Mouse (Mus musculus): ENCODE data around the gene Fgfr2. TPM values are rescaled to one million over a fixed set of nuclear protein-coding genes. Genes with fewer than 3 reads are reported as not detected.
A peak's percentile ranks its signal among the peaks of the same experiment; 100 is the strongest.

The Fgfr2 gene
- polyA plus RNA-seq, 1 experiment: 12.0 TPM

DNA sequence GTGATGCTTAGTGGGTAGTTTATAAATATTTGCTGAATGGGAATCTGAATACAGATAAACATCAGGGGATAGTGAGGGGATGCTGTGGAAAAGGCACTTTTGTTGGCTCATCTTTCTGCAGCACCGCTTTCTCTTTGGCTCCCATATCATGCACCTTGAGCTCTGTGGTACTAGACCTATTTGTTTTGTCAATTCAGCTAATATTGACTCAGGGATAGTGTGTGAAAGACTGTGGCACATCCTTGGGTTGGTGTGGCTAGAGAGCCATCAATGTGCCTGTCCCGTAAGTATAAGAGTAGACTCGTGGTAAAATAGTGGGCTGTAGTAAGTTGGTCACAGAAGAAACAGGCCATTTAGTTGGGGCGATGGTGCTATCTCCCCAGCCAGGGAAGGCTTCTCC, 2335.6 kb downstream of the Fgfr2 start:
- Histone ChIP-seq H3K4me1 (ENCODE audit: control insufficient read depth, insufficient read depth, insufficient read length, low read length) (no peaks in the 10 kb centered on the region), H3K27ac (replicated peaks; ENCODE audit: low read depth, low read length) (no peak overlapping the region), H3K4me3 (ENCODE audit: insufficient read depth, low read depth, low read length) (no peak overlapping the region)

DNA sequence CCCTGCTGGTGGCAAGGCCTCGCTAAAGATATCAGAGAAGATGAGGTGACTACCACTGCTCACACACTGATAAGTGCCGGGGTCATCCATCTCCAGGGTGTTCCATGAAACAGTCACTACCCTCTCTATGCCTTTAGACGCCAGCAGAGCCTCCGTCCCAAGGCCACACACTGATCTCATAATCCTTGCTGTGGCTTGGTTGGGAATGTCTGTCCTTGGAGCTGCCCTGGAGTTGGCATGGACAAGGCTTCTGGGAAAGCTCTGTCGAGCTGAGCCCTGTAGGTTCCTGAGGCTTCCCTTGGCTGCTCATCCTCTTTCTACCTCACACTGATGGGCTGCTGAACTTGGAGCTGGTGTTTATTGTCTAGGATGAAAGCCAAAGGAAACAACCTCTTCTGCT, 2336.4 kb downstream of the Fgfr2 start:
- Histone ChIP-seq H3K4me1 (ENCODE audit: control insufficient read depth, insufficient read depth, insufficient read length, low read length) (no peaks in the 10 kb centered on the region), H3K27ac (replicated peaks; ENCODE audit: low read depth, low read length) (no peak overlapping the region), H3K4me3 (ENCODE audit: insufficient read depth, low read depth, low read length) (no peak overlapping the region)

DNA sequence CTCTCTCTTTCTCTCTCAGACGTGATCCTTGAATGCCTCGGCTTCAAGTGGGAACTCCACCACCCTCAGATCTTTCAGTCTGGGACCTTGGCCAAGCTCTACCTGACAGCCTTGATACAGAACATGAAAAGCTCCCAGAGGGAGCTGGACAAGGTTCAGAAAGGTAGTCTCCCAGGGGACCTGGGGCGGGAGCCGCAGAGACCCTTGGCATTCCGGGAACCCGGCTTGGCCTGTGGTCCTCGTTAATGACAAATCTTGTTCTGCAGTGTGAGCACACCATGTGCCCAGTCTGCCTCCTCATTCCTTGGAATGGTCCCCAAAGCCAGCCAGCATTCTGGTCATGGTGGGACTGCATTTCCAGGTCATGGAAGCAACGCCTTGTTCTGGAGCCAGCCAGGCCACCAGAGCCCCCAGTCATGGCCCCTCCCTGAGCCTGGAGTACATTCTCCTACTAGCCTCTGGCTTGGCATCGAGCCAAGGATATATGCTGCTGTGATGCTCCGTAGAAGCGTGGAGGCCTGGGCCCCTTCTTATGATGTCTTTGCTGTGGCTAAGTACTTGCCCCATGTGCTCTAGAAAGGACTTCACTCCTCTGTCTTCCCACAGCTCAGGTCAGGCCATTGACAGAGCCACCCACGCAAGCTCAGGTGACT, 2337.1 kb downstream of the Fgfr2 start:
- no peak overlapping the region for H3K4me3 ChIP-seq (ENCODE audit: insufficient read depth, low read depth, low read length)
- no peaks in the 10 kb centered on the region for H3K4me1 ChIP-seq (ENCODE audit: control insufficient read depth, insufficient read depth, insufficient read length, low read length)
- no peak overlapping the region for H3K27ac ChIP-seq (replicated peaks; ENCODE audit: low read depth, low read length)

DNA sequence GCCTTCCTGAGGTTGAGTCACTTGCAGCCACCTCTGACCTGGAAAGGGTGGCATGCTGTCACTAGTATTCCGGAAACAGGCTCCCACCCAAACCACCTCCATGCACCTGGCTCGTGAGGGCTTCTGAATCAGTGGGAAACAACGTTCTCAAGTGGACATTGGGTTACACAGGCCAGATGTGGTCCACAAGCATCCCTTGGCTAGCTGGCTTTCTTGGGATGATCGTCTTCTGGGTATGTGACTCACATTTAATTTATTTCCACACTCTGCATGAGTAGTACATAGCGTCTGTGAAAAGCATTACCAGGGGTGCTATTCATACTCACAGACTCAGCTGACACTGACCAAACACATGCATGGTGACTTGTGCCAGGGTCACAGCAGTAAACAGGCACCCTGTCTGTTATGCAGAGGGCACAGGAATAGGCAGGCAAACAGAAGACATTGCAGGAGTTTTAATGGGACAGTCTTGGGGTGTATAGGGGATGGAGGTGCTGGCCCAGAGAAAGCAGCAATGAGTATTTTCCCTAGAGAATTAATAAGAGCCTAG, 2340.6 kb downstream of the Fgfr2 start:
- Histone ChIP-seq H3K27ac (replicated peaks; ENCODE audit: low read depth, low read length) (no peak overlapping the region), H3K4me1 (ENCODE audit: control insufficient read depth, insufficient read depth, insufficient read length, low read length) (no peaks in the 10 kb centered on the region), H3K4me3 (ENCODE audit: insufficient read depth, low read depth, low read length) (no peak overlapping the region)

DNA sequence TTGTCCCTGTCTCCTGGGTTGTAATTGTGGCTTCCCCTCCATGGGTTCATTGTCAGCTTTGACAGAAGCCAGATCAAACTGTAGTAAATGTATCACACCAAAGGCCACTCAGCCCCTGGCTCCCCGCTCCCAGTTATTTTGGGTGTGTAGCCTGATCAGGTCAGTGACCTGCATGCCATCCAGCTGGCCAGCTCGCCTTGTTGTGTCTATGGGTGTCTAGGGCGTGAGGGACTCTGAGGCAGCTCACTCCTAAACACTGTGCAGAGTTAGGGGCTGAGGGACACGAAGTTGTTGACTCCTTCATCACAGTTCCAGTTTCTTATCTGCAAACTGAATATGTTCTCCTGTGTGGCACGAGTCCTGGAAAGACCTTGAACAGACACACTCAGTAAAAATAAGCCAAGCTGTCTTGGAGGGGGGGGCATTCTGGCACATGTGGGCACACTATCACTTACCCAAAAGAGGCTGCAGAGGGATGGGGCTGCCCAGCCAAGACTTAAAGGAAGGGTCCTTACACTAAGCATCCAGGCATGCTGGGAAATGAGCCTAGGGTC, 2342.2 kb downstream of the Fgfr2 start:
- H3K27ac ChIP-seq (replicated peaks; ENCODE audit: low read depth, low read length): no peak overlapping the region

DNA sequence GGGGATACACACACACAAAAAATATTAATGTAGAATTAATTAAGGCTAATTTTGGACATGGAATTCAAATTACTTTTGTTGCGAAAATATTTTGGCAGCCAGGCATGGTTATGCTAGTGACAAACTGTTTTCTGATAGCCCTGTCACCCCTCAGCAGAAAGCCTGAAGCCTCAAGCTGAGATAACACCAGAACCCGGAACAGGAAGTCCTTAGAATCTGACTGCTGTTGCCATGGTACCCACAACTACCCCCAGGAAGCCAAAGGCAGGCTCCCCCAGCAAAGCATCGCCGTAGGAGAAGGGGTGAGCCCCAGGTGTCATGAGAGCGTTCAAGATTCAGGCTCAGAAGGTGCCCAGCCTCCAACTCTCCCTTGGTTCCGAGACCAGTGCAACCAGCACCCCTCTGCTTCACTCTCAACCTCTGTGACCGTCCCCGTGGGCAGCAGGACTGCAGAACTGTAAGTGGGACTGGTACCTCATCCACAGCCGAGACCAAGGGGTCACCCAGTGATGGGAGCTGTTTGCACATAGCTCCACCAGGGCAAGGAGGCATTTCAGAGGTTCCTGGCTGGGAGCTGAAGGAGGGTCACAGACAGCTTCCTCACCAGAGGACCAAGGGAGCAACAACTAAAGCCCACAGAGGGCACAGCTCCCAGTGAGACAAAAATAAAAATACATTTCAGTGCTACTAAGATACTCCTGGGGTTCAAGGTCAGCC, 2349.1 kb downstream of the Fgfr2 start, which contains the start of gene Btbd16:
Gene Btbd16 (plus strand): TSS at position 156 of the 717 bp plus-strand sequence.
- Histone ChIP-seq H3K27ac (replicated peaks; ENCODE audit: low read depth, low read length) (no peak within 1 kb of the TSS), H3K4me3 (ENCODE audit: insufficient read depth, low read depth, low read length) (no peak within 1 kb of the TSS), H3K4me1 (ENCODE audit: control insufficient read depth, insufficient read depth, insufficient read length, low read length) (no peaks in the 10 kb centered on the region)

More for the DNA sequence above, 2342.2 kb downstream of the Fgfr2 start:
- no peak overlapping the region for H3K4me3 ChIP-seq (ENCODE audit: insufficient read depth, low read depth, low read length)
- H3K4me1 ChIP-seq (ENCODE audit: control insufficient read depth, insufficient read depth, insufficient read length, low read length): no peaks in the 10 kb centered on the region

DNA sequence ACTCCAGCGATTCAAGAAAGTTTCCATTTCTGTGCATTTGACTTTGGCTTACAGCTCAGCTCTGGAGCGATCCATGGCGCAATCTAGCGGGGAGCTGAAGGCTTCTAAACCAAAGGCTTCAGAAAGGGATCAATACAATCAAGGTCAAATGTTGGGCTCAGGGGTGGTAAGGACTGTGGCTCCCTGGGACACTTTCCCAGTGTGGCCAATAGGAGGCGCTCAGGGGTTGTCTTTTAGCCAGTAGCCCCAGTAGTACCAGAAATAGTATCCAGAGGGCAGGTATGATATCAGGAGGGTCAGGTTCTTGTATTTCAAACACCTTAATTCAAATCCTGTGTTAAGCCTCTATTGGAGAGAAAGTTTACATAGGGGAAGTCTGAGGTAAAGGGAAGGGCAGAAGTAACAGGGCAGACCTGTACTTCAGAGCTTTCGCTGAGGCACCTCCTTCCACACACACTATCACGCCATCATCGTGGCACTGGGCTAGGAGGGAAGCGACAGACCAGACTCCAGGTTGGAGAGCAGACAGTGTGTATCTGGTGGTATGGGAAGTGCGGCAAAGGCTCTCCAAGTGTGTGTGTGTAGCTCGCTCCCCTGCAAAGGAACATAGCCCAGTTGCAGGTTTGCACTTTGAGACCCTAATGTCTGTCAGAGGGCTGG, 2349.8 kb downstream of the Fgfr2 start:
- H3K27ac ChIP-seq (replicated peaks; ENCODE audit: low read depth, low read length): no peak overlapping the region
- H3K4me3 ChIP-seq (ENCODE audit: insufficient read depth, low read depth, low read length): no peak overlapping the region
- H3K4me1 ChIP-seq (ENCODE audit: control insufficient read depth, insufficient read depth, insufficient read length, low read length): no peaks in the 10 kb centered on the region

DNA sequence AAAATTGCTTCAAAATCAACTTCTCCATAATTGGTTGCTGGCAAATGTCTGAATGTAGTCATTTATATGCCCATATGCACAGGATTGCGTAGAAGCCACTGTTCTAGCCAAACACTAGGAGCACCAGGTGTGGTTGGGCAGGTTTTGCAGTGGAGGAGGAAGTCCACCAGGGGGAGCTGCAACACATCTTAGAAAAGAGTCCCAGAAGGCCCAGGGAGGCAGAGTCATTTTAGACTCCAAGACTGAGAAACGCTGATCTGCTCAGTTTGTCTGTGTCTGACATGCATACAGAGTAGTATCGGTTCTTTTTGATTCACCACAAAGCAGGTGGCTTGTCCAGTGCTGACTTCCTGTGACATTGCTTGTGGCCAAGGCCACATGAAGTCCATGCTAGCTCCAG, 2352.4 kb downstream of the Fgfr2 start:
- no peak overlapping the region for H3K27ac ChIP-seq (replicated peaks; ENCODE audit: low read depth, low read length)
- H3K4me3 ChIP-seq (ENCODE audit: insufficient read depth, low read depth, low read length): no peak overlapping the region
- no peaks in the 10 kb centered on the region for H3K4me1 ChIP-seq (ENCODE audit: control insufficient read depth, insufficient read depth, insufficient read length, low read length)

DNA sequence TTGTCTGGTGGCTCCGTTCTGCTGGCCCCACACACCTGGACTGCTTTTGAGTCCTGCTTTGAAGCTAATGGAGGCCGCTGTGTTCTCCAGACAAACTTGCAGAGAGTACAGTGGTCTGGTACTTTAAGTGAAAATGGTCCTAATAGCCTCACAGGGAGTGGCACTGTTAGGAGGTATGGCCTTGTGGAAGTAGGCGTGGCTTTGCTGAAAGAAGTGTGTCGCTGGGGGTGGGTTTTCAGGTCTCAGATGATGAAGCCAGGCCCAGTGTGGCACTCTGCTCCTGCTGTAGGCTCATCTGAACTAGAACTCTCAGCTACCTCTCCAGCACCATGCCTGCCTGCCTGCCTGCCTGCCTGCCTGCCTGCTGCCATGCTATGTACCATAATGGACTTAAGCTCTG, 2355.0 kb downstream of the Fgfr2 start:
- H3K27ac ChIP-seq (replicated peaks; ENCODE audit: low read depth, low read length): no peak overlapping the region
- H3K4me1 ChIP-seq (ENCODE audit: control insufficient read depth, insufficient read depth, insufficient read length, low read length): no peaks in the 10 kb centered on the region
- H3K4me3 ChIP-seq (ENCODE audit: insufficient read depth, low read depth, low read length): no peak overlapping the region

DNA sequence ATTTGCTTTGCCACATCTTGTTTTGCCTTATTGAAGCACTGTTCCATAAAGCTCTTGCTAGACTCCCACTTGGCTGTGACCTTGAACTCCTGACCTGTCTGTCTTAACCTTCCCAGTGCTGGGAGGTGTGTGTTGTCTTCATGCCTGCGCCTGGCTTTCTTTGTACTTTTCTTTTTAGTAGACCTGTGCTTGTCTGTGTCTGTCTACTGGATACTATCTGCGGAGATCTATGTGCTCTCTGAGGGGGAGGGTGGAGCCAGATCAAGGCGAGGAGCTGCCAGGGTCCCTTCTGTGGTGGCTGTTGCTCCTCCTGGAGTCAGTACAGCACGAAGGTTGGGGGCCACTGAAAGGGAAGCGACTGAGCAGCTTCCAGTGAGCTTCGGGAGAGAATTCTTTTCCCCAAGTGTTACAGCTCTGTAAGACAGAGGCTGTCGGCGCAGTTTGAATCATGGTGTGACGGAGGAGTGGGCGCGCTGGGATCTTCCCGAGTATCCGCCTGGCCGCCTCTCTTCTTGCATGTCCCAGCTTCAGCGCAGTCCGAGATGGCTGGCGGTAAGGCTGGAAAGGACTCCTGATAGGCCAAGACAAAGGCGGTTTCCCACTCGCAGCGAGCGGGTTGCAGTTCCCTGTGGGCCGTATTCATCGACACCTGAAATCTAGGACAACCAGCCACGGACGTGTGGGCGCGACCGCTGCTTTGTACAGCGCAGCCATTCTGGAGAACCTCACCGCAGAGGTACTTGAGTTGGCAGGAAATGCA, 2356.6 kb downstream of the Fgfr2 start:
- no peak overlapping the region for H3K4me3 ChIP-seq (ENCODE audit: insufficient read depth, low read depth, low read length)
- H3K27ac ChIP-seq (replicated peaks; ENCODE audit: low read depth, low read length): no peak overlapping the region
- H3K4me1 ChIP-seq (ENCODE audit: control insufficient read depth, insufficient read depth, insufficient read length, low read length): no peaks in the 10 kb centered on the region

DNA sequence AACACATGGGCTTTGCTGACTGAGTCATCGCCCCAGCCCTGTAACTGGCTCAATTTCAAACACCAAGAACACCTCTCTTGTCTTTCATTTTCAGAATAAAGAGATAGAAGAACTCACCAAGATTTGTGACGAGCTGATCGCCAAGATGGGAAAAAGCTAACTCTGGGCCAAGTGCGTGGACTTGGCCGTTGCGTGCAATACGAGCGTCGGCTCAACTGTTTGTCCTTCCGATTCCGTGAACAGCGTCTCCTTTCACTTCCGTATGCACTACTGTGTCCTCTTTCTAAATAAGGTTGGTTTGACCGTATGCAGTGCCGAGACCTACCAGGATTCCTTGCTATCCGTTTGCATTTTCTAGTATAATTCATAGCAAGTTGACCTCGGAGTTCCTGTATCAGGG, 2359.0 kb downstream of the Fgfr2 start:
- H3K4me3 ChIP-seq (ENCODE audit: insufficient read depth, low read depth, low read length): no peak overlapping the region
- H3K27ac ChIP-seq (replicated peaks; ENCODE audit: low read depth, low read length): no peak overlapping the region
- H3K4me1 ChIP-seq (ENCODE audit: control insufficient read depth, insufficient read depth, insufficient read length, low read length): no peaks in the 10 kb centered on the region

DNA sequence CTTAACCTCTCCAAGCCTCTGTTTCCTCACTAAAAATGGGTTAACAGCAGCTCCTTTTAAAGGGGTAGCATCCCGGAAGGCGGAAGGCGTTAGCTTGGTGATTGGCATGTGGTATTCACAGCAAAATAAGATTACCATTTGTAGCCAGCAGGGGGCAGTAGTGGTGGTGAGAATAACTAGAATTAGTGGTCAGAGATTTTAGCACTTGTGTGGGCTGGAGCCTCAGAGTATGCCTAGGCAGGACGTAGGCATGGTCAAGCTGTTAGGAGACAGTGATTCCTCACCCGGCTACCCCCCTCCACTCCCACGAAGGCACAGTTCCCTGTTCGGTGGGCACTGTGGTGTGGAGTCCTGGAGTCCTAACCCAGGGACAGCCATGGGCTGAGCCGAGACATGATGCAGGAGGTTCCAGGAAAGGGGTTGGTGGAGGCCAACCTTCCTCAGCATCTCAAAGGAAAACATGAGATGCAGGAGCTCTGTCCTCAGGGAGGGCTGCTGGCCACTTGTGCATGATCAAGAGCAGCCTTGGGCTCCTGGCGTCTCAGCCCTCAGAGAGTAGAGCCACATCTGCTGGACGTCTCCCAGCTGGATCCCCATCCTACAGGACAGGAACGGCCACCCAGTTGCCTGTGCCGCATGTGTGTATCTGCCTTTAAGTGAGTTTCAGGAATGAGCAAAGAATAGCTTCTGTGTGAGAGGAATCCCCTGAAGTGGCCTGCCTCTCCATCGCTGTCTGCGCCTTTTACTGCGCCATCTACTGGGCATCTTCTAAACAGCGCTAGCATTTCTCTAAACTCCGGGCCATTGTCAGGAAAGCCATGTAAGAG, 2360.9 kb downstream of the Fgfr2 start:
- no peaks in the 10 kb centered on the region for H3K4me1 ChIP-seq (ENCODE audit: control insufficient read depth, insufficient read depth, insufficient read length, low read length)
- H3K27ac ChIP-seq (replicated peaks; ENCODE audit: low read depth, low read length): no peak overlapping the region
- H3K4me3 ChIP-seq (ENCODE audit: insufficient read depth, low read depth, low read length): no peak overlapping the region

DNA sequence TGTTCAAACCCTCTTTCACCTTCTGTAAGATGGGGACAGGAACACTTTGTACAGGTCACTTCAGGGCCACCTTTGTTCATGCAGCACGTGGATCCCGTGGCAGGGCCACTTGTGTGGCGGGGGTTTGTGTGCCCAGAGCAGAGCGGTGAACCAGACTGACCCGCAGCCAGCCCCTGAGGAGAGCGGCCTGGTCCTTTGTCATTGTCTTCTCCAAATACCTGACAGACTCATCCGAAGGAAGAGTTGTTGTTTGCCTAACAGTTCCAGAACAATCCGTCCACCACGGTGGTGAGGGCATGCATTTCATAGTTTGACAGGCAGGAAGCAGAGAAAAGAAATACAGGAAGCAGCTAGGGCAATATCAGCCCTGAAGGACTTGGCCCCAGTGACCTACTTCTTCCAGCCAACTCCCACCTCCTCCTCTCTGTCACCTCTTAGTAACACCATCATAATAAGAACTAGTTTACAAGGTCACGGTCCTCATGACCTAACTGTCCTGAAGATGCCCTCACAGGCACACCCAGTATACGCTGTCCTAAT, 2365.8 kb downstream of the Fgfr2 start:
- Histone ChIP-seq H3K4me3 (ENCODE audit: insufficient read depth, low read depth, low read length) (no peak overlapping the region), H3K4me1 (ENCODE audit: control insufficient read depth, insufficient read depth, insufficient read length, low read length) (peaks cover 6% of the 10 kb centered on the region; the same call in 1 of the 2 replicates), H3K27ac (replicated peaks; ENCODE audit: low read depth, low read length) (no peak overlapping the region)

DNA sequence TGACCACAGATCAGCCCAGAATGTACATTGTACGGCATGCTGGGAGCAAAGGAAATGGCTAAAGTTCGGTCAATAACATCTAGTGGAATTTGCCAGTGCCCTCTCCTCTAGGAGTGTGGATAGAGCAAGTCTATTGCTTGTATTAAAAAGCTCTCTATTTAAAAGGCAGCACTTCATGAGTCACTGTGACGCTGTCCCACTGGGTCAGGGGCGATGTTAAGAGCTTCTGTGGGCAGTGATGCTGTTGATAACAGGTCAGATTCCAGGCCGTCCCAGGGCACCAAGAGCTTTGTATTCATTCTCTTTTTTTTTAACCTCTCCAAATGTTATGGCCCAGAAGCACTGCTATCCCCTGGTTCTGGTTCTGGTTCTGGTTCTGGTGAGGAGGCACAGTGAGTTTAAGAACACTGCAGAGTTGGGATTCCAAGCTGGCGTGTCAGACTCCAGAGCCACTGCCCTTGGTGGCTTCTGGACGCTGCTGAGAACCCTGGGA, 2366.8 kb downstream of the Fgfr2 start:
- Histone ChIP-seq H3K27ac (replicated peaks; ENCODE audit: low read depth, low read length) (peak overlapping the region; percentile 31), H3K4me3 (ENCODE audit: insufficient read depth, low read depth, low read length) (no peak overlapping the region), H3K4me1 (ENCODE audit: control insufficient read depth, insufficient read depth, insufficient read length, low read length) (peaks cover 6% of the 10 kb centered on the region; the same call in 1 of the 2 replicates)
